1 mouse cellular context compared by ENCODE assay signal in the genomic region with DNA sequence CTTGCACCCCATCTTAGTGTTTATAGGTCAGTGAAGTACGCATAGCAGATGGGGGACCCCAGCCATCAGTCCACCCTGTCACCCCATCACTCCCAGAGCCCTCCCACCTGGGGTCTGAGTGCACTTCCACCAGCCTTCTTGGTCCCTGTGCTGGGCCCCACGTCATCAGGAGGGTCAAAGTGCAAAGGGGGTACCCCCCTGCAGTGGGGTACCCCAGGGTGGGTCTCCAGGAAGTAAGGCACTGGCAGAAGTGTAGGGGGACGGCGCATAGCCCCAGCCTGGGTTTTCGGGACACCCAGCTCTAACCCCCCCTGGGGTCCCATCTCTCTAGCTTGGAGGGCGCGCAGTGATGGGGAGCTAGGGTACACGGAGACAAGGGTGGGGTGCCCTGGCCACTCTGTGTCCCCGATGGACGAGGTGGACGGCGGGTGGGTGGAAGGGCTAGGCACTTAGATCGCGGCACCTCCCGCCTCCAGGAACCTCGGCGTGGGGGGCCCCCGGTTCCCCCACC.
TF ChIP-seq lines count a peak whose summit lies in the region.

No protein-coding gene starts in this region.

TF ChIP-seq in ES-E14, 5 proteins besides CTCF, POLR2A, EP300 and RAD21:
- no peak for TF ChIP-seq ZNF384 (IDR thresholded peaks at IDR 0.05; ENCODE audit: low read depth, low read length)
